Mouse (Mus musculus) small intestine, adult 10 weeks (tissue): Measurements from ENCODE around the gene Slc25a30. TPM values are rescaled to one million over a fixed set of nuclear protein-coding genes. Genes with fewer than 3 reads are reported as not detected.

Experiments
- polyA plus RNA-seq: library from polyadenylated mRNA; stranded (reverse); fragments of 350-450 nt; fragmentation: Illumina TruSeq; extraction: RNeasy Lipid Tissue Mini Kit (QIAGEN cat#74804); gene quantifications from one replicate; pipeline ENCODE4 v1.2.3, GENCODE M21; 2014; ENCODE audit warnings: low replicate concordance

The Slc25a30 gene
- 8.4 TPM for polyA plus RNA-seq

DNA sequence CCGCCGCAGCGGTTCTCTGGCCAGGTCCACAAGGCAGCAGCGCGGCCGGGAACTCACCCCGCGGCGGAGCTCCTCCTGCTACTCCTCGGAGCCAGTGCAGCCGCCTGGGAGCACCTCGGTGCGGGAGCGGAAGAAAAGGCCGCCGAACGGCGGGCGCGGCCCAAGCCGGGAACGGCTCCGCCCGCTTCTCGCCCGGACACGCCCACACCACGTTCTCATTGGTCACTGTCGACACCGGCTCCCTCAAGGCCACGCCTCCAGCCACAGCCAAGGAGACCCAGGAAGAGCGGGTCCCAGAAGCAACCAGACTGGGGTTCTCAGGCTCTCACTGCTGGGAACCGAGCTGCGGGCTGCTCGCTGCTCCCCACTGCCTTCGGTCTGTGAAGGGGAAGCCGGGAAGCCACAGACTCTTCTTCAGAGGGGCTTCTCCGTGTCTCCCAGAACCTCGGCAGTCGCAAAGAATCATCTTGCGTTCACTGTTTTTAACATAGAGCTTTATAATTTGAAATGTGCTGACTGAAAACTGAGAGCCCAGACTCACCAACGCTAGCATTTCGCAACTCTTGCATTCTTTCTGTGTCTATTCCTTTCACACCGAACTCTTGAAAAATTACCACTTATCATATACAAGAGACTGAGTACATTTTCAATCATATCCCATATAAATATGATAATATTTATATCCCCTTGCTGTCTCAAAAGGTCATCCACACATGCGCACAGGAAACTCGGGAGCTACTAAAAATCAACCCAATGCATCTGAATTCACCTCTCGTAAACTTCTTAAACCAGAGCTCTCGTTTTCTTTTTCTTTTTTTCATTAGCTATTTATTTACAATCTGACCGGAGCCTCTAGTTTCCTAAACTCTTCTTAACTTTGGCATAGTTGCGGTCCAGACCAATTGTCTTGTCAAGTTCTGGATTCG lies at the start of gene Slc25a30:
TSS of gene Slc25a30 (minus strand) at position 170 of the 926 bp plus-strand sequence.

DNA sequence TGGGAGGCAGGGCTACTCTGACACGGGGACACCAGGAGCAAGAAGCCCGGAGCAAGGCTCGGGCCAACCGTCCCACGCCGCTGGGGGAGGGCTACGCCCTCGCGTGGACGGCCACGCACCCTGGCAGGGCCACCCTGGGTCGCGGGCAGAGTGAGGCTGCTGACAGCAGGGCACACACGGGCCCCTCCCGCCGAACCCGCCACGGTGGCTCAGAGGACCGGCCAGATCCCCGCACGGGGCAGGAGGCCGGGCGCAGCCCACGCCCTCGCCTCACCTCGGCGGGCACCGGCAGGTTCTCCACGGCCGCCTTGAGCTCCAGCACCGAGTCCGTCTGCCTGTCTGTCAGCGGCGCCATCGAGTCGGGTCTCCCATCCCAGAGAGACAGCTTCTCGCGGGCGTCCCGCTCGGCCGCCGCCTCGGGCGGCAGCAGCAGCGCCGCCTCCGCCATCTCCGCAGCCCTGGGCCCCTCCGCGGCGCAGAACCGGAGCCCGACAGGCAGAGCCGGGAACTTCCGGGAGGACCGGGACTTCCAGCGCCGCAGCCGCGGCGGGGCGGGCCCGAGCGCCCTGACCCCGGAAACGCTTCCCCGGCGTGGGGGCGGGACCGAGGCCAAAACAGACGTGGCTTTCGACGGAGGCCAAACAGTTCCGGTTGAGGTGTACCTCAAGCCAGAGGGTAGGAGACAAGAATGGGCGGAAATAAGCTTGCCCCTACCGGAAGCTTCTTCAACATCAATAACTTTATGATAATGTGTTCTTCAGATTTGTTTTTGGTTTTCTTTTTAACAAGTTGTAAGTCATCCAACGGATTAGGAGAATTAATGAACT lies 32.6 kb downstream of the Slc25a30 start, which contains the start of gene Cog3:
TSS of gene Cog3 (minus strand) at position 527 of the 827 bp plus-strand sequence.

Other genes with a start within 250 kb of the Slc25a30 start
- gene Spert, start 193.9 kb downstream of the Slc25a30 start, polyA plus RNA-seq: not detected
- not detected for gene Erich6b, start 144.8 kb downstream of the Slc25a30 start, polyA plus RNA-seq
- 27.7 TPM for gene Cog3, start 32.5 kb downstream of the Slc25a30 start, polyA plus RNA-seq
- gene Tpt1, start 58.1 kb upstream of the Slc25a30 start, polyA plus RNA-seq: 13,192 TPM
- not detected for gene Kctd4, start 168.0 kb upstream of the Slc25a30 start, polyA plus RNA-seq
- 43.4 TPM for gene Gtf2f2, start 223.8 kb upstream of the Slc25a30 start, polyA plus RNA-seq